18 mouse cellular contexts compared by ENCODE assay signal in the genomic region with DNA sequence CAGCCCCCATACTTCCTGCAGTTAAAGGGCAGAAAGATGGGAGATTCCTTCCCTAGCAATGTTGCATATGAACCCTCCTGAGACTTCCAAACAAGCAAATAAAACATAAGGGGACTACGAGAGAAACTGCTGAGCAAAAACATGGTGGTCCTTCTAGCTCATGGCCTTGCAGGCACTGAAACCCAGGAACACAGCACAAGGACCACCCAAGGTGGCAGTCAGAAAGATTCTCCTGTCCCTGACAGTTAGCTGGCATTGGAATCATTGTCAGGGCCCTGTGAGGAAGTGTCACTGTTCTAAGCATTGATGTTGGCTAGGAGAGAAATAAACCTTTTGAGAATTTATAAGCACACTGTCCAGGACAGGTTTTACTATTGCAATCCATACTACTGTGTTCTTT. TPM values are rescaled to one million over a fixed set of nuclear protein-coding genes. Genes with fewer than 3 reads are reported as not detected.
"Had no signal": no experiment of that assay in that cellular context is flagged by ENCODE, and none has a peak within 500 bp of the region (broad histone marks: within the 10 kb centered on the region; RNA-seq: fewer than 3 reads in every experiment).

No protein-coding gene starts in this region.

- H3K27ac ChIP-seq: limb, embryonic 12.5 days; liver, embryonic 13.5 days; macrophage; midbrain, embryonic 15.5 days; neural tube, embryonic 12.5 days; stomach, embryonic 15.5 days had no signal

- DNase-seq: kidney, adult 8-10 months; kidney, postnatal 25 days; layer of hippocampus, adult 9-11 months; liver; liver, embryonic 13.5 days; liver, postnatal 0 days; right cerebral cortex, postnatal 14 days; thymus, adult 2 months; thymus, postnatal 25 days had no signal

- H3K9ac ChIP-seq: limb, embryonic 12.5 days; liver, embryonic 13.5 days; liver, postnatal 0 days; midbrain, embryonic 15.5 days; neural tube, embryonic 12.5 days; stomach, embryonic 15.5 days had no signal

- H3K4me3 ChIP-seq: limb, embryonic 12.5 days; liver, embryonic 13.5 days; megakaryocyte, embryonic 14.5 days; midbrain, embryonic 15.5 days; neural tube, embryonic 12.5 days; stomach, embryonic 15.5 days had no signal

- H3K27me3 ChIP-seq: limb, embryonic 12.5 days; liver, embryonic 13.5 days; midbrain, embryonic 15.5 days; neural tube, embryonic 12.5 days; stomach, embryonic 15.5 days had no signal

- H3K4me2 ChIP-seq: limb, embryonic 12.5 days; liver, embryonic 13.5 days; midbrain, embryonic 11.5 days; midbrain, embryonic 15.5 days; neural tube, embryonic 12.5 days; stomach, embryonic 15.5 days had no signal

- H3K9me3 ChIP-seq: limb, embryonic 12.5 days; liver, embryonic 13.5 days; megakaryocyte, embryonic 14.5 days; midbrain, embryonic 15.5 days; neural tube, embryonic 12.5 days; stomach, embryonic 15.5 days had no signal

- H3K4me1 ChIP-seq: liver, embryonic 13.5 days had no signal

- ATAC-seq: hindbrain, embryonic 16.5 days; inflammation-experienced regulatory T-cells, adult 6 months; liver, postnatal 0 days; midbrain, embryonic 15.5 days had no signal

- H3K36me3 ChIP-seq: limb, embryonic 12.5 days; liver, embryonic 13.5 days; midbrain, embryonic 15.5 days; neural tube, embryonic 12.5 days; stomach, embryonic 15.5 days had no signal

RNA-seq across cellular contexts. Expression of gene Tmtc1, which starts 56.2 kb away (rescaled TPM):
- polyA plus RNA-seq: macrophage had no signal
